Mouse (Mus musculus) heart, adult 2 months (tissue): ENCODE measurements at regions not wholly inside any gene's neighbourhood (a gene's known extent, or its start where the extent isn't known, plus 50 kb on each side); places are given as distances from the start of the nearest gene placed in this dataset.

Source experiments
- DNase-seq, 2 experiments: peaks; one replicate each; pipeline ENCODE4 v3.0.0; 2021
- H3K27ac ChIP-seq: fragments of 200-600 bp; 2 replicates; pipeline ENCODE4 v1.8.1; 2022
- H3K27me3 ChIP-seq: fragments of 200-500 bp; 2 replicates; pipeline ENCODE4 v1.6.1; 2012; ENCODE audit warnings: mild to moderate bottlenecking, low read length, inconsistent platforms, mixed read lengths; ENCODE audit not compliant: control insufficient read depth, insufficient read depth
- H3K36me3 ChIP-seq: fragments of 200-500 bp; 2 replicates; pipeline ENCODE4 v1.6.1; 2012; ENCODE audit warnings: low read length, inconsistent platforms; ENCODE audit not compliant: control insufficient read depth, insufficient read depth
- H3K4me1 ChIP-seq: fragments of 200-500 bp; 2 replicates; pipeline ENCODE4 v1.6.1; 2011; ENCODE audit warnings: low read length; ENCODE audit not compliant: control insufficient read depth, insufficient read depth
- H3K4me3 ChIP-seq: fragments of 200-600 bp; 2 replicates; pipeline ENCODE4 v1.8.1; 2022
- H3K79me2 ChIP-seq: fragments of 200-500 bp; replicated peaks from 2 replicates; pipeline ENCODE4 v1.6.1; 2012; ENCODE audit warnings: mild to moderate bottlenecking, inconsistent platforms, low read length, moderate library complexity, mixed read lengths; ENCODE audit not compliant: control insufficient read depth, insufficient read depth
- H3K9ac ChIP-seq: fragments of 200-500 bp; 2 replicates; pipeline ENCODE4 v1.6.1; 2012; ENCODE audit warnings: low read depth, mild to moderate bottlenecking, control low read depth, inconsistent platforms, low read length, mixed read lengths
- CTCF ChIP-seq: fragments of 200-600 bp; IDR thresholded peaks from 2 replicates; pipeline ENCODE4 v1.8.1; 2022; ENCODE audit warnings: antibody characterized with exemption, mild to moderate bottlenecking, moderate library complexity
- EP300 ChIP-seq: fragments of 200-500 bp; IDR thresholded peaks from 2 replicates; pipeline ENCODE4 v1.6.1; 2011; ENCODE audit warnings: low read depth, low read length, control low read depth; ENCODE audit not compliant: insufficient read depth
- POLR2A ChIP-seq: fragments of 200-500 bp; IDR thresholded peaks from 2 replicates; pipeline ENCODE4 v1.6.1; 2011; ENCODE audit warnings: mild to moderate bottlenecking, low read depth, low read length, control low read depth; ENCODE audit not compliant: insufficient read depth
- WGBS: fragments of 180-500 bp; shearing (Covaris S2); methylation state at CpG from one replicate; pipeline ENCODE4 v1.1.7; 2018; 5-methylcytosine and 5-hydroxymethylcytosine counted together
- intact Hi-C: fragments of 180-260 bp; cut with DNase I; formaldehyde crosslinking; loops from one replicate; pipeline ENCODE4 v1.15.1; 2025

DNA sequence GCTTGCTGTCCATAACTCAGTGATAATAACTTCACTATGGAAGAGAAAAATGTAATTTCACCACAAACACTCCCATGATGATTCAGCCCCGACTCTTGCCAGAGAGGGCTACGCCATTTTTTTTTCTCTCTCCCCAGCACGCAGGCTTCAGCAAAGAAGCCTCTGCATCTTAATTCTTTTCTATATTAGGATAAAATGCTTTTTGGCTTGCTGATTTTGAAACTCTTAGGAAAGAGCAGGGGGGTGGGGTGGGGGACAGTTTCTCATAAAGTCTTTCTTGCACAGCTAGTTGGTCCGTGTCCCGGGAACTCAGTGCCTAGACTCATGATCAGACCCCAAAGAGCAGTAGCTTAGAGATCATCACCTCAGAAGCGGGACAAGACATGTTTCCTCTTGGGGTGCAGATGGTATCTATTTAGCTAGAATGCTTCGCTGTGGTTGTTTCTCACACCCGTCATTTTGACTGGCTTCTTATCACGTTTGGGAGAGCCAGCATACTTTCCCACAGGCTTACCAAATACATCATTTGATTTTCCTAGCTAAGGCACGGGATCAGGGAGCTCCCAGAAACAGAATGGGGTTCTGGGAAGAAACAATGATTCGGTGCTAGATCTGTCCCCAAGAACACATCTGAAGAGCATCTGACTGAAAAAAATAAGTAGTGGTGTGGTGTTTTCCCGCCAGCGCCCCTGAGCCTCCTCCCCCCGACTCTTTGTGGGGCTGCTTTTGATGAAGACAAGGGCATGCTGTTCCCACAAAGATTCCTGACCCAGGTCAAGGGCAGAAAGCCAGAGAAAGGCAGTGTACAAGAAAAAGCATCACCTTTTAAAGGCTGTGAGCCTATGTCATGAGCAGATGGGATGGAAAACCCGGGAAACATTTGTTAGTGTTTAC, 483.6 kb upstream of the Id4 start:
- H3K79me2 ChIP-seq: no peaks in the 10 kb centered on the region
- TF ChIP-seq POLR2A: no peak
- TF ChIP-seq EP300: no peak
- TF ChIP-seq CTCF: no peak
- no peaks in the 10 kb centered on the region for H3K27me3 ChIP-seq
- WGBS: 45% methylated on average over 15 of the region's 15 CpGs
- peak; percentile 6 to 18 for DNase-seq
- no peaks in the 10 kb centered on the region for H3K36me3 ChIP-seq
- peak overlapping the region; percentile 16 for H3K27ac ChIP-seq
- no peak overlapping the region for H3K9ac ChIP-seq
- no peaks in the 10 kb centered on the region for H3K4me1 ChIP-seq
- no peak overlapping the region for H3K4me3 ChIP-seq
- intact Hi-C loops: no loop called here

- Histone ChIP-seq H3K36me3 (no peaks in the 10 kb centered on the region), H3K79me2 (no peaks in the 10 kb centered on the region), H3K4me1 (no peaks in the 10 kb centered on the region; the same call in 1 of the 2 replicates), H3K4me3 (no peak overlapping the region), H3K9ac (no peak overlapping the region), H3K27ac (no peak overlapping the region), H3K27me3 (no peaks in the 10 kb centered on the region)
- intact Hi-C loops: no loop called here
- no peak for DNase-seq
- TF ChIP-seq CTCF (no peak), POLR2A (no peak), EP300 (no peak)
- 63% methylated on average over 12 of the region's 14 CpGs for WGBS
Observed at GRCm38 (mm10) chr13:47778218-47779009, 482.6 kb upstream of the Id4 start.

DNA sequence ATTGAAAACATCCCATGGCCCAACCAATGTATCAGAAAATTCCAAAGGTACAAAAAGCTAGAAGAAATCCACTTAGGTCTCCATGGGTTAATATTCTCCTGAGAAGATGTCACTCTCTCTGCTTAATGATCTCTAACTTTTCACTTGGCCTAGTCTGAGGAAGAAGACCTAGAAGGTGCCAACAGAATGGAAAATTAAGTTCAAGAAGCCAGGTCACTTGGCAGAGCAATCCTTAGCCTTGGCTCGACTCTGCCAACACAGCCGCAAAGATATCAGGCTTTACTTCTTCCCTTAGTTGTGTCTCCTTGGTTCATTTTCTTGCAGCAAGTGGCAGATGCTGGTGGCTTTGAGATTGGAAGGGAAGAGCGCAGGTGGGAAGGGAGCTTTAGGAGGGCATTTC, 476.6 kb upstream of the Id4 start:
- Histone ChIP-seq H3K4me1 (no peaks in the 10 kb centered on the region; the same call in 1 of the 2 replicates), H3K9ac (no peak overlapping the region), H3K4me3 (no peak overlapping the region), H3K27me3 (no peaks in the 10 kb centered on the region), H3K79me2 (no peaks in the 10 kb centered on the region), H3K27ac (no peak overlapping the region), H3K36me3 (no peaks in the 10 kb centered on the region)
- intact Hi-C loops: no loop called here
- 80% methylated on average over 3 of the region's 3 CpGs for WGBS
- DNase-seq: no peak
- TF ChIP-seq POLR2A (no peak), EP300 (no peak), CTCF (no peak)

DNA sequence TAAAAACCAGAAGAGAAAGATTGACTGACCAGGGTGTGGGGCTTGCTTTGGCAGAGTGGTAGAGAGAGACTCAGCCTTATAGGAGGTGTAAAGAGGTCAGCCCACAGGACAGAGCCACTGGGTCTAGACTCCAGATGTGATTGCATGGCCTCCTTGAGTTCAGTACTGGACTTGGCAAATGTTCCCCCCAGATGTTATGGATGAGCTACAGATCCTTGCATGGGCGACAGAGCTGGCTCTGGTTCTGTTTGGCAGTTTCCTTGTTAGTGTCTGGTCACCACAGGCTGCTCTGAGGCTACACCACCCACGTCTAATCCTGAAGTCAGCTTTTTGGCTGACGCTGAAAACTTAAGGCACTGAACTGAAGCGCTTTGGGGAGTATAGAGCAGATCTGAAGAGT, 463.2 kb upstream of the Id4 start:
- TF ChIP-seq EP300: no peak
- TF ChIP-seq POLR2A: no peak
- no peak for TF ChIP-seq CTCF
- DNase-seq: peak in 1 of 2 experiments; percentile 26
- H3K36me3 ChIP-seq: no peaks in the 10 kb centered on the region
- no peak overlapping the region for H3K27ac ChIP-seq
- 60% methylated on average over 4 of the region's 4 CpGs for WGBS
- H3K4me3 ChIP-seq: no peak overlapping the region
- no peaks in the 10 kb centered on the region for H3K79me2 ChIP-seq
- no peaks in the 10 kb centered on the region for H3K4me1 ChIP-seq
- no peaks in the 10 kb centered on the region for H3K27me3 ChIP-seq
- intact Hi-C loops: no loop called here
- H3K9ac ChIP-seq: no peak overlapping the region

DNA sequence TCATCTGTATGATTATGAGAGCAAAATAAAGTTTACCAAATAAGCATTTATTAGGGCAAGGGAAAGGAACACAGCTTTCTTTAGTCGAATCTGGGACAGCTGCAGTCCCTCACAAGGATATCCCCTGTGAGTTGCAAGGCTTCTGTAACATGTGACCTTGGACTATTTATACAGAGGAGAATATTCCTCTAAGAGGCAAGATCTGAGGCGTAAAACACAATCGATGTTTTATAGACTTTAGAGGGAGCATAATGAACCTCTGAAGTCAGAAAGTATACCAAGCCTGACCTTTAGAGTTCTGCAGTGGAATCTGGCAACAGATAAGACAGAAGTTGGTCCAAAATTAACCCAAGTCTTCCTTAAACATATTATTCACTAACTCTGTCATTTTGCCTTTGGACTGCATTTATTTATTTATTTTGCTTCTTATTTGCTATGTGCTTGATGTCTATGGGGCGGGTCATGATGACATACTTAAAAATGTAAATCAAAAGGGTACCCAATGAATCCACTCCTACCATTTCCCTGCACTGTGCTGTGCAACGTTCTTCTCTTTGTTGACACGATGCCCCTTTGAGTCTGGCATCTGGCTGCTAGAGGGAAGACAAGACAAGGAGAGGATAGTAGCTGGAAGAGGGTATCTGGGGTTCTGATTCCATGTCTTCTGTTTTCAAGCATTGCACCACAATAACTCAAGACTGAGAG, 449.2 kb upstream of the Id4 start:
- Histone ChIP-seq H3K79me2 (no peaks in the 10 kb centered on the region), H3K9ac (no peak overlapping the region), H3K4me3 (no peak overlapping the region), H3K4me1 (0 out of 2 replicates have a peak, but pooled peaks cover 1% of the 10 kb centered on the region), H3K27ac (no peak overlapping the region), H3K36me3 (no peaks in the 10 kb centered on the region), H3K27me3 (no peaks in the 10 kb centered on the region)
- TF ChIP-seq EP300 (no peak), POLR2A (no peak), CTCF (no peak)
- 66% methylated on average over 6 of the region's 6 CpGs for WGBS
- no peak for DNase-seq
- intact Hi-C loops: no loop called here
